Mouse (Mus musculus): ENCODE data around the gene Fcrl6.

The Fcrl6 gene

DNA sequence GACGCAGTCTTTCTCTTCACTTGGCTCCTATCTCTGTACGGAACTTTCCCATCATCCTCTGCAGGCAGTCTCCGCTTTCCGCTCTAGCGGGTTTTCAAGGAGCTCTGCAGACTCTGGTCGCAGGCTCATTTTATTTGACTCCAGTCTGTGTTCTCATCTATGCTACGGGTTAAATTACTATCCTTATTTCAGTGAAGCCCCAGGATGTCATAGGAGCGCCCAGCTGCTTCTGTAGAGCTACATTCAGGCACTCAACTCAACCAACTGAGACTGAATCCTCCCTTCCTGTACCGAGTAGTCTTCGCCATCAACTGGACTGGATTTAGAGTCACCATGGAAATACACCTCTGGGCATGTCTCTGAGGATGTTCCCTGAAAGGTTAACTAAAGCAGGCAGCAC is 12.3 kb upstream of the Fcrl6 start:
- DNase-seq (ENCODE audit: low spot score in 2 of 2): no peak

DNA sequence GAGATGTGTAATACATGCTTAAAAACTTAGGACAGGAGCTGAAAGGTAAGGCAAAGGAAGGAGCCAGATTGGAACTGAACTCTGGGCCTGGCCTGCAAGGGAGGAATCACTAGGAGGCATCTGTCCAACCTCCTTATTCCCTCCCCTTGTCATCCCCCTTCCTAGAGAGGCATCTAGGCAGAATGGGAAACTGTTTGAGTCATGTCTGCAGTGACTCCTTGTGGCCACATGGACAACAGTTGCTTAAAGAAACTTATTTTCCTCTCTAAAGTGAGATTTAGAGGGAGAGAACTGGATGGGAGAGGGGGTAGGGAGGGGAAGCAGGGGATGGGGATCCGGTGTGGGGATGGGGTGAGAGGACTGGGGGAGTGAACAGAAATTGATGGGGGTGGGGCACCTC is 10.4 kb upstream of the Fcrl6 start:
- no peak for DNase-seq (ENCODE audit: low spot score in 2 of 2)

DNA sequence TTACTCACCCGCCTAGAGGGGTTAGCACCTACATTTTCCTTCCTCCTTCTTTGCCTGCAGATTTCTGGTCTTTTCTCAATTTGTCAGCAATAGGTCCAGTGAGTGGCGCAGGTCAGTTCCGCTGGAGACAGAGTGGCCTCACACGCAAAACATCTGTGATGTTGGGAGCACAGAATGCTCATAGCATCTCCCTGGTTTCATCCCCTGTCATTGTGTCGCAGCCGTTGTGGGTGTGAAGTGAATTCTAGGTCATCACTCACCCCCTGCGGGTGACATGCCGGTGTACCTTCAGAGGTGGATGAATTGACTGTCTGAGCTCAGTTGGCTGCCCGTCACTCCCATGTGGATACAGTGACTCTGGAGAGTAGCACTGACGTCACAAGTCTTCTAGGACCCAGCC is 9.0 kb upstream of the Fcrl6 start:
- no peak for DNase-seq (ENCODE audit: low spot score in 2 of 2)

DNA sequence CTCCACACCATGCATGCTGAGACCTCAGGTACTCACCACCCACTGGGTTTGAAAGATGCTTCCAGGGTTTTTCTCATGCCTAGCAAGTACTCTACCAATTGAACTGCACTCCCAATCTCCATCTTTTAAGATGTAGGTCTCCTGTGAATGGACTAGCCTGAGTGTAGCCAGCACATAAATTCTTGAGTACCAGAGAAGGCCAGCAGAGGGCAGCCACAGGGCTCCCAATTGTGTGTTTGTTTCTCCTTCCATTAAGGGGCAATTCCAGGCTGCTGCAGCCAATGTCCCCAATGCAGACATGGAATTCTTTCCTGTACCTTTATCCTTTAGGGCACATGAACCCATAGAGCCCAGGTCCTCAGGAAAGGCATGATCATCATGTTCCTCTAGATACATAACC is 7.9 kb downstream of the Fcrl6 start:
- no peak for DNase-seq (ENCODE audit: low spot score in 2 of 2)

DNA sequence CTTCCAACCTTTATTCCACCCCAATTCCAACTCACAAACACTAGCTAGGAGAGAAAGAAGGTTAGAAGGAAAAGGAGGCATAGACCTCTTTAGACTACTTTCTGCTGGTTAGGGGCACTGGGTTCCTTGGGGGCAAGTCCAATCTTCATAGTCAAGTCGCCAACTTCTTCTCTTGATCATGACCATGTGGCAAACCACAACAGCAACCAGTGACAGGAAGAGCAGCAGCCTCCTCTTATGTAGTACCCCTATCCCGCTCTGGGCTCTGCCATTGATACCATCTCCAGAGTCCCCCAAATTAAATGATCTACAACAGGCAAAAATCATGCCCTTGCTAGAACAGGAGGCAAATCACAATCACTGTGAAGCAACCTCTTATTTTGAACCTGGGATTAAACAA is 8.4 kb downstream of the Fcrl6 start:
- DNase-seq (ENCODE audit: low spot score in 2 of 2): no peak

DNA sequence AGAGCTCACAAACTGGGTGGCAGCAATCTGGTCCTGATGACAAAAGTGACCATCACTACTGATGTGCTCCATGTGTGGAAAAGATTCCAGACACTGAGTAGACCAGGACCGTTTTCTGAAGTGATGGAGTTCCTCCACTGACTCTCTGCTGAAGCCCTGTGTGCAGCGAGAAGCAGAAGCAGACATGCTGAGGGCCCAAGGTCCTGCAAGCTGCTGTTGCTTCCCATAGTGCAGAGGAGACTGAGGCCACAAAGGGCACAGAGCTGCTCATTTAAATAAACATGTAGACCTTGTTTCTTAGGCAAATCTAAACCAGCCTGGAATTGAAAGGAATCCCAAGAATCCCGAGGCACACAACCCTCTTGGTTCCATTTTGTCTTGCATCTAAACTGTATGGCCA is 9.0 kb downstream of the Fcrl6 start:
- no peak for DNase-seq (ENCODE audit: low spot score in 2 of 2)

DNA sequence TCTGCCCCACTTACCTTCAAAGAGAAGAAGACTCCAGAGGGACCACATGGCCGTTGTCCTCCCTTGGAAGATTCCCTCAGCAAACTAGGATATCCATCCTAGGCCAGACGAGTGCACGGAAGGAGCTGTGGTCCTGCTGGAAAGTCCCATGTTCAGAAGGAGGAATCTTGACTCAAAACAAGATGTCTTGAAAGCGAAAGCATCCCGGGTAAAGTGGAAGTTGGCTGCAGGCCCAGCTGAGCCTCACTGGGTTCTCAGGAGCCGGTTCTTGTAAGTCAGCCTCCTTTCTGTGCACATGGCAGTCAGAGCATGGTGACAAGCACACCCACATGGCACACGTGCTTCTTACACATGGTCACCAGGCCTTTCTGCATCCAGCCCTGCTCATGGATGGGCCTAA is 12.0 kb downstream of the Fcrl6 start, which contains the start of gene Slamf8:
TSS of gene Slamf8 (minus strand) at position 184 of the 400 bp plus-strand sequence.
- DNase-seq (ENCODE audit: low spot score in 2 of 2): no peak

DNA sequence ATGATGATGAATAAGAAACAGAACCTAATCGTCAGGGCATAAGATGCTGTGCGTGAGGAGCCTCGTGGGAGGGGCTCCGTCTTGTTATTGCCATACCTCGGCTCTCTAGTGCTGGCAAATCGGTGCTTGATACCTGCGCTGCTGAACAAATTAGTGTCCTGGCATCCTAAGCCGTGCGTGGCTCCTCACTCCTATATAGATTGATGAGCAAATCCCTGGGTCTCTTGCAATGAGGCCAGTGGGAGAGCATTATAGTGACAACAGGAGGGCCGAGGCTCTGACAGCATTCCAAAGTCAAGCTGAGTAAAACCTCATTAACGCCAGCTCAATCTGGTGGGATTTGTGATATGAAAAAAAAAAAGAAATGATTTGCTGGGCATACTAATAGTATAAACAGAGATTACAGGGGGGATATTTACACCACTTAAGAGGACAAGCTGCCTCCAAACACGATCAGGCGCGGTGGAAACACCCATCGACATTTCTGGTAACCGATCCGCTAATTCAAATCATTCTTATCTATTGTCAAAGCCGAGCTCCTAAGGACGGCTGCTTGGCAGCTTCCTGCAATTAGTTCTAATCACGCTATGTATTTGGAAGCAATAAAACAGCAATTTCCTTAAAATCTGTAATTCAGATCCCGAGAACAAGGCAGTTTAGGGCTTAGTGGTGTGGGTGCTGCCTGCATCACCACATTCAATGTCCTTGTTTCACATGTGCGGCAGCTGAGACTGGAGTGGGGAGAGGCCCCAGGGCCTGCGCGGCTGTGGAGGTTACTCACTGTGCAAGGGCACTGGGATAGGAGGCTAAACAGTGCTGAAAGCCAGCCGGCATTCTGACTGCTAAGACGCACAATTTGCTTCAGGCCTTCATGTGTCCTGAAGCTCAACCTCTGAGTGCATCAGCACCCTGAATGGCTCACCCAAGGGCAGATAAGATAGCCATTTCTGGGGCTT is 16.5 kb downstream of the Fcrl6 start:
- no peak for DNase-seq (ENCODE audit: low spot score in 2 of 2)

DNA sequence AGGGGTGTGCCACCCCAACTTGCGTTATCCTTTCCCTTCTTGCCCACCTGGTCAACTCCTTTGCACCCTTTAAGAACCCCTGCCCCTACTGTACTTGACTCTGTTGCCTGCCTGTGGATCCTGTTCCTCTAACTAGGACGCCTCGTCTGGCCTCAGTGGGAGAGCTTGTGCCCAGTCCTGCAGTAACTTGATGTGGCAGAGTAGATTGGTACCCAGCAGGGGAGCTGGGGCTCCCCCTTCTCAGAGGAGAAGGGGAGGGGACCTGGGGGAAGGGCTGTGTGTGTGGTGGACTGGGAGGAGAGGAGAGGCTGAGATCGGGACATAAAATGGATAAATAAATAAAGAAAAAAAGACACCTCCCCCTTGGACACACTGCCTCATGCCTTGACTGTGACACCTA is 17.3 kb downstream of the Fcrl6 start:
- DNase-seq (ENCODE audit: low spot score in 2 of 2): no peak

DNA sequence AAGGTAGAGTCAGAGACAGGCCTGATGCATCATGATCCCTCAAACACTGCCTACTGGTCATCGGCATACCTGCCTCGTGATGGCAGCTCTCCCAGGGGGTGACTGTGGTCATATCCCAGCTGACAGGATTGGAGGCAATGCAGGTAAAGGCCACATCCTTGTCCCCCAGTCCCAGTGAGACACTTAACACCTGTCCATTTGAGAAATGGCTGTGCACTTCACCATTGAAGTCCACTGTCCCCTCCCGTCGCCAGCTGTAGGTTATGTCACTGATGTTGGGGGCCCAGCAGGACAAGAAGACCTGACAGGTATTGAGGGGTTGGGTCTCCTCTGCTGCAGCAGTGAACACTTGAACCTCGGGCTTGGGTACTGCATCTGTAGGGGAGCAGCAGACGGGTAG is 18.1 kb downstream of the Fcrl6 start:
- no peak for DNase-seq (ENCODE audit: low spot score in 2 of 2)

DNA sequence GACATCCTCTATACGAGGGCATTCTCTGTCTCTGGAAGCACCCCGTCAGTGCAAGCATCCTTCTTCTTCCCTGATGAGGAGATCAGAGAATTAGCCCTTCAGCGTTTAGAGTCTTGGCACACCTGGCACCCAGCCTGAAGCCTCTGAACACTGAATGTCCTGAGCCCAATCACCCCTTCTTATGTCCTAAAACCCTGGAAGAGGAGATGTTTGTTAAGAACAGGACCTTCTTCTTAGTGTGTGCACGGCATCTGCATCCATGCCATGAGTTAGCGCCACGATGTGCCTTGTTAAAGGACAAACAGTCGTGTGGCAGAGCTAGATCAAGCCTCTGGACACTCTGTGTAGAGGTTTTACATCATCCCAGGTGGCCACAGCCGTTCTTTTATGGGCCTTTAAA is 19.9 kb downstream of the Fcrl6 start:
- no peak for DNase-seq (ENCODE audit: low spot score in 2 of 2)

DNA sequence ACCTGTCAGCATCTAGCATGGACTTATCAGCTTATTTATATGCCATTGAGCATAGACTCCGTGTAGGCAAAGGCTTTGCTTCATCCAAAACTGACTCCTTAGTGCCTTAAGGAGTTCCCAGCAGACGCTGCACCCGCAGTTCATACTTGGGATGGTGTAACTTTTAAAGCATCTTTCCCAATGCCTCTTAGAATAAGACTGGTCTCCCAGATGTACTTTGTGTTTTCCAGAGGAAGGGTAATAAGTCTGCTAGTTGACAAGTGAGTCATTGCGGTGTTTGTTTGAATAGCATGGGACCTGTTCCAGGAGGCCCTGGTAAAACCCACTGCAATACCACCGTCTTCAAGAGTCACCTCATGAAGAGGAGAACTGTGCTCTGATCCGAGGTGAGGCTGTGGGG is 22.2 kb downstream of the Fcrl6 start:
- DNase-seq (ENCODE audit: low spot score in 2 of 2): no peak

DNA sequence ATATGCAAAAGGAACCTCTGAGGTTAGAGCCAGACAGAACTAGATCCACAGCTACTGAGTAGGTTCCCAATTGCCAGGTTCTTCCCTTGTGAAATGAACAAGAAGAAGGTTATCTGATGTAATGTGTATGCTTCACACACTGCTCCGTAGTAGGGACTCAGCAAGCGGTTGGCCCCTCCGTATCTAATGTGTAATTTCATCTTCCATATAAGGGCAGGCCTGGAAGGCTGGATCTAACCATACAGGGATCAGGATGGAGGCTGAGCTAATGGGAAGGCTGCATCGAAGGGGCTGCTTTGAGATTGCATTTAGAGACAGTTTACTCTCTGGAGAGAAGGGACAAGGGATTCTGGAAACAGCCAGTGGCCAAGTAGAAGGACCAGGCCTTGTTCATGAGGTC is 34.6 kb downstream of the Fcrl6 start:
- DNase-seq (ENCODE audit: low spot score in 2 of 2): no peak

DNA sequence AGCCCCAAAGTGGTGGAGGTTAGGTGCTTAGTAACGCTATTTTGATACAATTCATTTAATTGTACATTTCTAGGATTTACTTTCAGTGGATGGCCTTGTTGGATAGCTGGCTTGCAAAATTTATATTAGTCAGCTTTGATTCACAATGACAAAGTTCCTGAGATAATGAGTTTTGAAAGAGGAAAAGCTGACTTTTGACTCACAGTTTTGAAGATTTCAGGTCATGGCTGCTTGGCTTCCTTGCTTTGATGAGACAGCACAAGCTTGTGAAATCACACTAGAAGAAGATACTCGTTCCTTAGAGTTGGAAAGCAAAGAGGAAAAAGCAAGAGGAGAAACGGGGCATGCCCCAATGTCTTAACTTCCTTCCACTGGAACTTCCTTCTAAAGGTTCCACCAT is 36.2 kb downstream of the Fcrl6 start:
- no peak for DNase-seq (ENCODE audit: low spot score in 2 of 2)

DNA sequence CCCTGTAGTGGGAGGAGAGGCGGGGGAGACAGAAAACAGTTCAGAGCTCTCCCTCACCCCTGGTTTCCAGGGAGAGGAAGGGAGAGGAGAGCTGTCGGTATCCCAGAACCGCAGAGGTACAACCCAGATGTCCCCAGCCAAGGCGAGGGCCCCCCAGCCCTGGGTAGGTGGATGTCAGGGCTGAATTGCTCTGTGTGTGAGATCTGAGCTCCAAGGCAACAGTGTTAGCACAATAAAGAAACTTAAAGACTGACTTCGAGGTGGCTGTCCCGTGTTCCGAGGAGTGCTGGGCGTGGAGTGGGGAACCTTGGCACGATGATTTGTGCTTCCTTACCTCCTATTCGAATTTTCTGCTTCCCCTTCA is 38.9 kb downstream of the Fcrl6 start:
- DNase-seq (ENCODE audit: low spot score in 2 of 2): no peak

DNA sequence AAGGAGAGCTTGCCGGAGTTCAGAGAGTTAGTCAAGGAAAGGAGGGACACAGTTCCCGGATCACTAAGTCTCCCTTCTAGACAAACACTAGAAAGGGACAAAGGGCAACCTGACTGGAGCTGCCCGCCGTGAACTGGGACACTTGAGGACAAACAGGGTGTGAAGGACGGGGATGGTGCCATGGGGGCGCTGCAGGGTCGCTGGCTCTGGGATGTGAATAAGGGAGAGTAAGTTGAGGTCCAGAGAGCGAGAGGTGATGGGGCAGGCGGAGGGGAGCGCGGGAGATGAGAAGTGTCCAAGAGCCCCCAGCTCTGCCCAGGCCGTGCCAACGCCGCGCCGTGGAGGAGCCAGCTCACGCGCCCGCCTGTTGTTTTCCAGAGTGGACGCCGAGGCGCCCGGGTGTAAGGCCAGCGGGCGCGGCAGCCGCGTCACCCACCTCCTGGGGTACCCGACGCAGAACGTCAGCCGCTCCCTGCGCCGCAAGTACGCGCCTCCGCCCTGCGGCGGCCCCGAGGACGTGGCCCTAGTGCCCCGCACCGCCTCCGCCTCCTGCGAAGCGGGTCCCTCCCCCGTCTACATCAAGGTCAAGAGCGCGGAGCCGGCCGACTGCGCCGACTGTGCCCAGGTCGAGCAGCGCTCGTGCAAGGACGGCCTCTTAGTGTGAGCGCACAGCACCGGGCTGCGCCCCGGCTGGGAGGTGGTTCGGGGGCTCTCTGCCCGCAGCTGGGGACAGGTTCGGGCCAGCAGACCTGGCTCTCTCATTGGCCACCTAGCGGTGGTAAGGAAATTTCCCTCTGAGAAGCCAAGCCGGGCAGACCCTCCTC is 39.5 kb downstream of the Fcrl6 start:
- DNase-seq (ENCODE audit: low spot score in 2 of 2): peak in 1 of 2 experiments; percentile 36

DNA sequence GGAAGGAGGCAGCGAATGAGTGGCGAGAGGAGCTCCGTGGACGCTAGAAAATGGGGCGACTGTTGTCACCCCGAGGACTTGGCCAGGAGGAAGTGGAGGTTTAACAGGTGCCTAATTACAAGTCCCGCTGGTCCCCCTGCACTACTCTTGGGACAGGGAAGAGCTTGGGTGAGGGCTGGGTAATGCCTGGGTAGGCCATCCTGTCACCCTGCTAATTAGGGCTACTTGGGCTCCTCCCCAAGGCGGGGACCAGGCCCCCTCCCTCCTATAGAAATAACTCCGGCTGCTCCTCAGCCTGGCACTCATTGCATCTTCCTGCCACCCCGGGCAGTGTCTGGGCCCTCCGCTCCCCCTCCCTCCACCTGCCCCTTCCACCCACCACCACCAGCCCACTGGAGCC is 46.7 kb downstream of the Fcrl6 start, which contains the start of gene Vsig8:
TSS of gene Vsig8 (plus strand) at position 301 of the 400 bp plus-strand sequence.
- DNase-seq (ENCODE audit: low spot score in 2 of 2): no peak

DNA sequence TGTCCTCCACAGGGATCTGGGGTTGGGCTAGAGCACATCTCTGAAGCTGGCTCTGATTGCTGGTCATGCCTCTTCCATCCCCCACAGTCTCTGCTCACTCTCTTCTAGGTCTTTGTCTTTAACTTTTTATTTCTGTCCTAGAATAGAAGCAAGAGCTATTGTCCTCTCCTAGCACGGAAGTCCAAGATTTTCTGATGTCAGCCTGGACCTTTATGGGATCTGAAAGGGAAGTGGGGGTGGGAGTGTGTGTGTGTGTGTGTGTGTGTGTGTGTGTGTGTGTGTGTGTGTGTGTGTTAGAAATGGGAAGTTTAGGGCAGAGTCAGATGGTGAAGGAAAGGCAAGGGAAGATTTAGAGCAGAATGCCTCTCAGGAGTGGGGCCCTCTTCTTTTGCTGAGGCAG is 49.7 kb downstream of the Fcrl6 start:
- no peak for DNase-seq (ENCODE audit: low spot score in 2 of 2)

DNA sequence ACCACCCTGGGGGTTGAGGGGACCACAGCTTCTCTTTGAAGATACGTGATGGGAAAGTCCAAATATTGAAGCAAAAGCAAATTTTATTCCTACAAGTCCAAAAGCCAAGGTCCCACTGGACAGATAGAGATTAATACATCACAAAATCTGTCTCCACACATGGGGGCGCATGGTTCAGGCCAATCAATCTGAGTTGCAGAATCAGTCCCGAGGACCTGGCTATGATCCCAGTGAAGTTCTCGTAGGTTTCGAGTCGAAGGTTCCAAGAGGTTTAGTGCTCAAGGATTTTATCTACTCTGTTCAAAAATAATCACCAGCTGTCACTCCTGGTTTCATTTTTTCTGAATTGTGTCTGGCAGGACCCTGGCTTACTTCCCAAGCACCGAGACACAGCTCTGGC is 51.3 kb downstream of the Fcrl6 start:
- DNase-seq (ENCODE audit: low spot score in 2 of 2): no peak

DNA sequence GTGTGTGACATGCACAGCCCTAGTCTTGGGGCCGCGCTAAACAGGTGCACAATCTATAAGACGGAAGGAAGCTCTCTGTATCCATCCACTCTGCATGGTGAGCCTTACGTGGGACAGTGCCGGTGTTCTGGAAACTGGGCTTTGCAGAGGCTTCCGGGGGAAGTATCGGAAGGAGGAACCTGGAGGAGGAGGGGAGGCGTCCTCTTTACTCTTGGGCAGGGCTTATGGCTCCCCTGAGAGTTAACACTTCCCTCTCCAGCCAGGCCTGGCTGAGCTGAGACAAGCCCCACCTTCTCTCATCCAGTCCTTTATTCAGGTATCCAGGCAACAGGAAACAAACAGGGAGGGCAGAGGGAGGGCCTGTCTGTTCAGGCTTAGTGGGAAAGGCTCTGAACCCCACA is 51.8 kb downstream of the Fcrl6 start:
- DNase-seq (ENCODE audit: low spot score in 2 of 2): peak; percentile 21 to 42

DNA sequence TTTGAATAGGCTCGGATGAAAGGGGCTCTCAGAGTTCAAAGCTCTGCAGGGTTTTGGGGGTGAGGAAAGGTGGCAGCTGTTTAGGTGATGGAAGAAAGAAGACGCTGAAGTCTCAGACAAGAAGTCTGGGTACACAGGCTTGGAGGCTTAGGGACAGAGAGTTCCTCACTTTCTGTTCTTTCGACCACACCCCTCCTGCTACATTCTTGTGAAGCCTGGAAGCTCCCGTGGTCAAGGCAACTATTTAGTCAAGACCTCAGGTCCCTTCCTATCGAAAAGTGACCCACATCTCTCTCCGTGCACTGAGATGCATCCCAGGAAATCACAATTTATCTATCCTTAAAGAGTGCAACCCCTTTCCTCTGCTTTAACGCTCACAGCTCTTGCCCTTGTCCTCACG is 52.6 kb downstream of the Fcrl6 start:
- no peak for DNase-seq (ENCODE audit: low spot score in 2 of 2)

DNA sequence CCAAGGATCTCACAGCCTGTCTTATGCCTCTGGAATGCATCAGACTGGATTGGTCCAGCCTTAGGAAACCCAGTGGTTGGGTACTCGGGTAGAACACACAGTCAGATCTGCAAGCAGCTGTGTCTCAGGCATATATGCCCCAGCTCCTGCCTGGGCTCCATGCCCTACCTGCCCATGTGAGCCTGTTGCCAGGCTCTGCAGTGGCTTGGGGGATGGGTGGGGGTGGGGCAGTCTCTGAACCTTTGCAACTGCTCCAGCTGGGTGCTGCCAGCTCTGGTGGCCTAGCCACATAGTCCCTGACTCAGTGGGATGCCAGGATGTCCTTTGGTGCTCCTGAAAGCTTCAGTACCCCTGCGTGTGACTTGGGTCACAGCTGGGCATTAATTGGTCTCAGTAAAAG is 53.0 kb downstream of the Fcrl6 start:
- no peak for DNase-seq (ENCODE audit: low spot score in 2 of 2)

DNA sequence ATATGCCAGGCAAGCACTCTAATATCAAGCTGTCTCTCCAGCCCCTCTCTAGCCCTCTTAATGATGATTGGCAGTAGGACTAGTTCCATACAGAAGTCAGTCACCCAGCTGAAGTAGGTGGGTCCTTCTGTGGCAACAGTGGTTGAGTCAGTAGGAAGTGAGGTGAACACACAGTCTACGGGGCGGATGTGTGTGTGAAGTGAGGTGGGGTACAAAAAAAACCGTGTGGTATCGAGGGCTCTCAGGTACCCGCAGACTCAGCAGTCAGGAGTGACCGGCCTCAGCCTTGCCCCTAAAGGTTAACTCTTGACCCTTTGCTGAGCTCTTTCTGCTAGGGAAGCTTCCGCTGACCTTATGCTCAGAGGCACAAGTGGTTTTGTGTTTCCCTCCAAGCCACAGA is 53.9 kb downstream of the Fcrl6 start:
- DNase-seq (ENCODE audit: low spot score in 2 of 2): no peak

Measured in spleen, postnatal 14 days (tissue).